Mouse (Mus musculus): ENCODE results near the gene Wdr54. TPM values are rescaled to one million over a fixed set of nuclear protein-coding genes. Genes with fewer than 3 reads are reported as not detected.

The Wdr54 gene
- polyA plus RNA-seq, 1 experiment, result 7.3 TPM

GRCm38 (mm10) chr6:83120930-83121862 lies 35.0 kb downstream of the Wdr54 start, which contains the start of gene Wbp1:
Gene Wbp1, minus strand, starts transcription at chr6:83121559.
- H3K27ac ChIP-seq (ENCODE audit: insufficient read depth, low read length), result peak within 1 kb of the TSS; percentile 25

GRCm38 (mm10) chr6:83119734-83120051 lies 36.5 kb downstream of the Wdr54 start:
- no peaks in the 10 kb centered on the region for H3K4me1 ChIP-seq (ENCODE audit: control insufficient read depth, insufficient read depth, low read length)
- no peak for TF ChIP-seq EP300 (IDR thresholded peaks at IDR 0.05; ENCODE audit: insufficient read depth, low read depth, low read length)
- no peak for TF ChIP-seq CTCF (IDR thresholded peaks at IDR 0.05; ENCODE audit: low read depth, low read length)
- TF ChIP-seq POLR2A (IDR thresholded peaks at IDR 0.05; ENCODE audit: insufficient read depth, low read length), result no peak
- H3K27ac ChIP-seq (ENCODE audit: insufficient read depth, low read length), result no peak overlapping the region
- H3K36me3 ChIP-seq (ENCODE audit: control insufficient read depth, insufficient read depth, low read length, poor library complexity, severe bottlenecking), result 0 out of 2 replicates have a peak, but pooled peaks cover 4% of the 10 kb centered on the region
- H3K4me3 ChIP-seq (ENCODE audit: low read depth, low read length), result no peak overlapping the region
- no peak overlapping the region for H3K9ac ChIP-seq (ENCODE audit: low read depth, poor library complexity, severe bottlenecking)
- no peaks in the 10 kb centered on the region for H3K9me3 ChIP-seq (replicated peaks; ENCODE audit: control insufficient read depth, insufficient read depth, low read length, poor library complexity, severe bottlenecking)
- no peaks in the 10 kb centered on the region for H3K27me3 ChIP-seq (ENCODE audit: control insufficient read depth, insufficient read depth, low read length, poor library complexity, severe bottlenecking)

More at GRCm38 (mm10) chr6:83120930-83121862, 35.0 kb downstream of the Wdr54 start, which contains the start of gene Wbp1:
- Histone ChIP-seq H3K4me1 (ENCODE audit: control insufficient read depth, insufficient read depth, low read length) (no peaks in the 10 kb centered on the region), H3K27me3 (ENCODE audit: control insufficient read depth, insufficient read depth, low read length, poor library complexity, severe bottlenecking) (no peaks in the 10 kb centered on the region), H3K4me3 (ENCODE audit: low read depth, low read length) (peak within 1 kb of the TSS; percentile 85), H3K36me3 (ENCODE audit: control insufficient read depth, insufficient read depth, low read length, poor library complexity, severe bottlenecking) (0 out of 2 replicates have a peak, but pooled peaks cover 4% of the 10 kb centered on the region), H3K9me3 (replicated peaks; ENCODE audit: control insufficient read depth, insufficient read depth, low read length, poor library complexity, severe bottlenecking) (no peaks in the 10 kb centered on the region), H3K9ac (ENCODE audit: low read depth, poor library complexity, severe bottlenecking) (peak within 1 kb of the TSS; percentile 86)
- TF ChIP-seq EP300 (IDR thresholded peaks at IDR 0.05; ENCODE audit: insufficient read depth, low read depth, low read length), result no peak
- peak; percentile 47 for TF ChIP-seq POLR2A (IDR thresholded peaks at IDR 0.05; ENCODE audit: insufficient read depth, low read length)
- no peak for TF ChIP-seq CTCF (IDR thresholded peaks at IDR 0.05; ENCODE audit: low read depth, low read length)

- no peak overlapping the region for H3K9ac ChIP-seq (ENCODE audit: low read depth, poor library complexity, severe bottlenecking)
- H3K36me3 ChIP-seq (ENCODE audit: control insufficient read depth, insufficient read depth, low read length, poor library complexity, severe bottlenecking), result 0 out of 2 replicates have a peak, but pooled peaks cover 4% of the 10 kb centered on the region
- no peaks in the 10 kb centered on the region for H3K27me3 ChIP-seq (ENCODE audit: control insufficient read depth, insufficient read depth, low read length, poor library complexity, severe bottlenecking)
- H3K4me1 ChIP-seq (ENCODE audit: control insufficient read depth, insufficient read depth, low read length), result no peaks in the 10 kb centered on the region
- no peaks in the 10 kb centered on the region for H3K9me3 ChIP-seq (replicated peaks; ENCODE audit: control insufficient read depth, insufficient read depth, low read length, poor library complexity, severe bottlenecking)
- TF ChIP-seq CTCF (IDR thresholded peaks at IDR 0.05; ENCODE audit: low read depth, low read length), result no peak
- TF ChIP-seq POLR2A (IDR thresholded peaks at IDR 0.05; ENCODE audit: insufficient read depth, low read length), result no peak
- no peak for TF ChIP-seq EP300 (IDR thresholded peaks at IDR 0.05; ENCODE audit: insufficient read depth, low read depth, low read length)
- H3K27ac ChIP-seq (ENCODE audit: insufficient read depth, low read length), result no peak overlapping the region
- no peak overlapping the region for H3K4me3 ChIP-seq (ENCODE audit: low read depth, low read length)
Observed at GRCm38 (mm10) chr6:83118825-83119733, 37.1 kb downstream of the Wdr54 start.

GRCm38 (mm10) chr6:83118369-83118768 lies 37.8 kb downstream of the Wdr54 start:
- Histone ChIP-seq H3K4me3 (ENCODE audit: low read depth, low read length) (no peak overlapping the region), H3K36me3 (ENCODE audit: control insufficient read depth, insufficient read depth, low read length, poor library complexity, severe bottlenecking) (0 out of 2 replicates have a peak, but pooled peaks cover 4% of the 10 kb centered on the region), H3K4me1 (ENCODE audit: control insufficient read depth, insufficient read depth, low read length) (no peaks in the 10 kb centered on the region), H3K27me3 (ENCODE audit: control insufficient read depth, insufficient read depth, low read length, poor library complexity, severe bottlenecking) (no peaks in the 10 kb centered on the region), H3K9ac (ENCODE audit: low read depth, poor library complexity, severe bottlenecking) (no peak overlapping the region), H3K27ac (ENCODE audit: insufficient read depth, low read length) (no peak overlapping the region), H3K9me3 (replicated peaks; ENCODE audit: control insufficient read depth, insufficient read depth, low read length, poor library complexity, severe bottlenecking) (no peaks in the 10 kb centered on the region)
- TF ChIP-seq EP300 (IDR thresholded peaks at IDR 0.05; ENCODE audit: insufficient read depth, low read depth, low read length) (no peak), POLR2A (IDR thresholded peaks at IDR 0.05; ENCODE audit: insufficient read depth, low read length) (no peak), CTCF (IDR thresholded peaks at IDR 0.05; ENCODE audit: low read depth, low read length) (no peak)

- Histone ChIP-seq H3K36me3 (ENCODE audit: control insufficient read depth, insufficient read depth, low read length, poor library complexity, severe bottlenecking) (0 out of 2 replicates have a peak, but pooled peaks cover 4% of the 10 kb centered on the region), H3K27ac (ENCODE audit: insufficient read depth, low read length) (no peak overlapping the region), H3K9me3 (replicated peaks; ENCODE audit: control insufficient read depth, insufficient read depth, low read length, poor library complexity, severe bottlenecking) (no peaks in the 10 kb centered on the region), H3K4me1 (ENCODE audit: control insufficient read depth, insufficient read depth, low read length) (no peaks in the 10 kb centered on the region), H3K27me3 (ENCODE audit: control insufficient read depth, insufficient read depth, low read length, poor library complexity, severe bottlenecking) (no peaks in the 10 kb centered on the region), H3K9ac (ENCODE audit: low read depth, poor library complexity, severe bottlenecking) (no peak overlapping the region), H3K4me3 (ENCODE audit: low read depth, low read length) (no peak overlapping the region)
- TF ChIP-seq EP300 (IDR thresholded peaks at IDR 0.05; ENCODE audit: insufficient read depth, low read depth, low read length) (no peak), POLR2A (IDR thresholded peaks at IDR 0.05; ENCODE audit: insufficient read depth, low read length) (no peak), CTCF (IDR thresholded peaks at IDR 0.05; ENCODE audit: low read depth, low read length) (no peak)
Observed at GRCm38 (mm10) chr6:83117616-83118015, 38.6 kb downstream of the Wdr54 start.

All from ES-Bruce4 (cell line).